Mouse (Mus musculus) retina, postnatal 7 days (tissue): ENCODE data around the gene Ube3c.
"Not testable (repeated sequence)": the region's sequence is repeated elsewhere in the genome, so short reads cannot be mapped to it uniquely, and the experiment has no call there.

Experiments
- DNase-seq: peaks from one replicate; pipeline ENCODE4 v3.0.0-alpha.2; 2012; ENCODE audit warnings: low read depth, low spot score

Ube3c gene

DNA sequence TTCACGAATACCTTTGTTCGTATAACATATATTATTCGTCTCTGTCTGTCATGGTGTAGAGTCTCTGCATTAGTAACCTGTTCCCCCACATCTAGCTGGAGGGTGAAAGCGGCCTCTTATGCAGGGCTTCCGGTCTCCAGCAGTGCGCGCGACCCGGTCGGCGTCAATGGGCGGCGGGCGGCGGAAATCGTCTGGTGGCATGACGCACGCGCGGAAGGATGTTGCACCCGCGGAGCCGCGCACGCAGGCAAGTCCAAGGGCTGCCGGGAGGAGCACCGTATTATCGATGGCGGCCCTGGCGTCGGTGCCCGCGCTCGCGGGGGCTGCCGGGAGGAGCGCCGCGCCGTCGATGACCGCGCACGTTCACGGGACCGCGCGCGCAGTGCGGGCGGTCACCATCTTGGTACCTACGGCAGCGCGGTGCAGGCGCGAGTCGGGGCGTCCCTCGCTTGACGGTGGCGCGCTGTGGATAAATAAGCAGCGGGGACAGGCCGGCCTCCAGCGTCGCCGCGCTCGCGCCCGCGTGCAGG is at the start of gene Ube3c:
TSS of gene Ube3c (plus strand) at position 395 of the 530 bp plus-strand sequence.
- peak; percentile 95 for DNase-seq

- DNase-seq: no peak
These were observed 8.9 kb upstream of the Ube3c start for GRCm38 (mm10) chr5:29560111-29560510.

- DNase-seq: no peak
These were observed 8.4 kb upstream of the Ube3c start for GRCm38 (mm10) chr5:29560667-29561066.

DNA sequence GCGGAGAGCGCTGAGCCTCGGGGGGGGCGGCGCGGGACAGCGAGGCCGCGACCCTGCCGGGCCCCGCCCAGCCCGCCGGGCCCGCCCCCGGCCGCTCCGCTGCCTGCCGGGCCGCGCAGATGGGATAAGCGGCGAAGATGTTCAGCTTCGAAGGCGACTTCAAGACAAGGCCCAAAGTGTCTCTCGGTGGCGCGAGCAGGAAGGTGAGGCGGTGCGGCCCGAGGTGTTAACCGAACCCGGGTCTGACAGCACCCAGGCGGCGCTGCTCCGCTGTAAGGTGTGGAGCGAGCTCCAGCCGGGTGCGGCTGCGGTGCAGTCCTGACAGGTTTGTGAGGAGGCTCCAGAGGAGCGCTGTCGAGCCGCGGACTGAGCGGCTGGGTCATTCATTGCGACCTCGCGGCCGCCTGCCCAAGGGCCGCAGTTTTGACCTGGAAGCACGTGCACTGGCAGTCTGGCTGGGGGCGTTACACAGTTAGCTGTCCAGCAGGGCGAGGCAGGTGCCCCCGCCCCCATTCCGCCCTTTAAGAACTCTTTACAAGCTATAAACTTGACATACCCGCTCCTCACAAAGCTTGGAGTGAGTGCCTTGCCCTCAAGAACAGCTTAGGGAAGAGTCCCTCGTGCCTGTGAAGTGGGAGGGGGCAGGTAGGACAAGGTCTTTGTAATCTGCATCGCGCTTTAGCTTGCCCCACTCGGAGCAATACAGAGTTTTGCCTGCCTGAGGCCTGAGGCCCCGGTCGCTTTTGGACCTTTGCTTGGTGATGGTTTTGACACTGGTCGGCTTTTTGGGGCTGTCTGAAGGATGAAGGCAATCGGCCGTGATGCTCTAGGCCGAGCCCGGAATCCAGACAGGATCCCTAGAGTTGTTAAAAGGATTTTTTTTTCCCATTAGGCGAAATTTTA is 587 bp downstream of the Ube3c start:
- peak; percentile 40 for DNase-seq

- not testable (repeated sequence) for DNase-seq
These were observed 5.2 kb downstream of the Ube3c start for GRCm38 (mm10) chr5:29574286-29574685.

DNA sequence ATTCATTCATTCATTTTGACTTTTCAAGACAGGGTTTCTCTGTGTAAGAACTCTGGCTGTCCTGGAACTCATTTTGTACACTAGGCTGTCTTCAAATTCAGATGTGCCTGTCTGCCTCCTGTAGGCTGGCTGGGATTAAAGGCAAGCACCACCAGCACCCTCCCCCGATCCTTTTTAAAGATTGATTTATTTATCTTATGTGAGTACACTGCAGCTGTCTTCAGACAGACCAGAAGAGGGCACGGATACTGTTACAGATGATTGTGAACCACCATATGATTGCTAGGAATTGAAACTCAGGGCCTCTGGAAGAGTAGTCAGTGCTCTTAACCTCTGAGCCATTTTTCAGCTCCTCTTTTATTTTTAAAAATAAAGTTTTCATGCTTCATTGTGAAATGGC is 6.0 kb downstream of the Ube3c start:
- DNase-seq: no peak

DNA sequence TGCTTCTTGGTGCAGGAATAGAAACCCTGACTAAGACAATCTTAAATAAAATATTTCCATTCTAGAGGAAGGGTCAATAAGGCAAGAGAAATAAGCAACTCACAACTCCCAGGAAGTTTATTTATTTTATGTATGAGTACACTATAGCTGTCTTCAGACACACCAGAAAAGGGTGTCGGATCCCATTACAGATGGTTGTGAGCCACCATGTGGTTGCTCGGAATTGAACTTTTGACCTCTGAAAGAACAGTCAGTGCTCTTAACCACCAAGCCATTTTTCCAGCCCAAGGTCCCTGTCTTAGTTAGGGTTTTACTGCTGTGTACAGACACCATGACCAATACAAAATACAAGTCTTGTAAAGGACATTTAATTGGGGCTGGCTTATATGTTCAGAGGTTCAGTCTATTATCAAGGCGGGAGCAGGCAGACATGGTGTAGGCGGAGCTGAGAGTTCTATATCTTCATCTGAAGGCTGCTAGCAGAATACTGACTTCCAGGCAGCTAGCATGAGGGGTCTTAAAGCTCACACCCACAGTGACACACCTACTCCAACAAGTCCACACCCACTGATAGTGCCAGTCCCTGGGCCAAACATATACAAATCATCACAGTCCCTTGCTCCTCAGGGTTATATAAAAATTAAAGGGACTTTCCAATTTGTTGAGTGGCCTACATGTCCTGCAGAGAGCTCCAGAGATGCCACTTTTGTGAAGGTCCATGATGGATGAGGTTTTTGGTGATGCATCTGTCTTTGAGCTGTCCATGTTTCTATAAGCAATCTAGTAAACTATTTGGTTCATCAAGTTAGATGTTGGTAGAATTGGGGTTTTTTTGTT is 9.0 kb downstream of the Ube3c start:
- DNase-seq: no peak

DNA sequence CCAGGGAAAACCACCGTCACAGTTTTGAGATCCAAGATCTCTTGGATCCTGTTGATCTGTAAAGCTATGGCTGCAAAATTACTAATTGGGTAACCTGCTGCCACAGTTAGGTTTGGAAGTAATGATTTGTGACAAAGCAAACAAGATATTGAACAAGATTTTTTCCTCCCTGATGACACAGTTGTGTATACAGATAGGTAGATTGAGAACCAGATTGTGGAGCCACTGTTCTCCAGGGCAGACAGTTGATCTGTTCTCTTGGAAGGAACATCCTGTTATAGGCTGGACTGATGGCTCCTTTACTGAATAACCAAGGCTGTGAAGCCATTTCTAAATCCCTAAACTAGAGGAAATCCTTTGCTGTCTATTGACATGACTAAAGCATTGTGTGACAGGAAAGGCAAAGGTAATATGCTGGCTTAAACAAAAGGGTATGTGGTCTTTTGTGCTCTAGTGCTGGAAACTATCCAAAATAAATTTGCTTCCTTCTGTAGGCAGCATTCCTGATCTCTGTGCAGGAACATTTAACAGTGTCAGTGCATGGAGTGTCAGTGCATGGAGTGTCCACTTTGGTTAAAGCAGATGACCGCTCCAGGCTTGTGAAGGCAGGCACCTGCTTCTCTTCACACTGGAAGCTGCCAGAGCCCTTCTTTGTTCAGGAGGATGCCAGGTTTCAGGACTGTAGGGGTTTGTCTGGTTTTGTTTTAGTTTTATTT is 15.0 kb downstream of the Ube3c start:
- DNase-seq: no peak

- not testable (repeated sequence) for DNase-seq
These were observed 23.1 kb downstream of the Ube3c start for GRCm38 (mm10) chr5:29592161-29592560.

GRCm38 (mm10) chr5:29606546-29606945 is 37.5 kb downstream of the Ube3c start:
- DNase-seq: no peak

DNA sequence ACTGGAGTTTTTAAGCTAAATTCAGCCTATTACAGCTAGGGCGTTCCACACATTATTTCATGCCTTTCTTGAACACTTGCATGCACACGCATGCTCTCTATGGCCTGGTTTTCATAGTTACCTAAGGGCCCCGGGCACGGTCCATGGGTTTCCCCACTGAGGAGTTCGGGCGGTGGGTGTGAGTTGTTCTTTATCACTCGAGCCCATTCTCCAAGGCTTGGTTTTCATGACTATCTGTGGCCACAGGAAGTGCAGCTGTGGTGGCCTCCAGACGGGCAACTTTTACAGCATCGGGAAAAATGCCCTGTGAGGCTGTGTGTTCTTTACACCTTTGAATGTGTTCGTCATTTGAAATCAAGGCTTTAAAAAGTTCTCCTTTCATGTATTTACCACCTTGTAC is 56.6 kb downstream of the Ube3c start:
- DNase-seq: no peak

DNA sequence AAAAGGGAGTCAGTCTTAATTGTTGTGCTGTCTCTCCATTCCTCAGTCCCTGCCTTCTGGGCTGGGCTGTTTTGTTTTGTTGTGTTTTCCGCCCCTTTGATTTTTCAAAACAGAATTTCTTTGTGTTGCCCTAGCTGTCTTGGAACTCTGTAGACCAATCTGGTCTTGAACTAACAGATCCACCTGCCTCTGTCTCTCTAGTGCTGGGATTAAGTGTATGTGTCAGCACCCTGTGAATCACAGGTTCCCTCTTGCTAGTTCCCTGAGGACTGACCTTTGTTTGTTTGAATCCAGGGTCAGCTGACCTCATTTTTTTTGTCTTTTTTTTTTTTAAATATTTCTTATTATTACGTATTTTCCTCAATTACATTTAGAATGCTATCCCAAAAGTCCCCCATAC is 60.9 kb downstream of the Ube3c start:
- no peak for DNase-seq

- no peak for DNase-seq
These were observed 62.7 kb downstream of the Ube3c start for GRCm38 (mm10) chr5:29631711-29632110.

DNA sequence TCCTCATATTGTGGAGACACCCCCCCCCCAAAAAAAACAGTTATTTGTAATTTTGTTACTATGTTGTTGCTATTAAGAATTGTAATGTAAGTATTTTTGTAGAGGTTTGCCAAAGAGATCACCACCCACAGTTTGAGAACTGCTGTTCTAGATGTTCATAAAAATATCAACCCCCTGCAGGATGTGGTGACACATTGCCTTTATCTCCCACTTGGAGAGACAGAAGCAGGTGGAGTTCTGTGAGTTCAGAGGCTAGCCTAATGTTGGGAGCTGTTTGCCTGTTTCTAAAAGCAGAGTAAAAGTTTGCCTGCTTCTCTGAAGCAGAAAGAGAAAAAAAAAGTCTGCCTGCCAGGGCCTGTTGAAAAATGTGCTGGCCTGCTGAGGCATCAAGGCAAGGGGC is 67.3 kb downstream of the Ube3c start:
- no peak for DNase-seq

GRCm38 (mm10) chr5:29636884-29637283 is 67.8 kb downstream of the Ube3c start:
- no peak for DNase-seq

DNA sequence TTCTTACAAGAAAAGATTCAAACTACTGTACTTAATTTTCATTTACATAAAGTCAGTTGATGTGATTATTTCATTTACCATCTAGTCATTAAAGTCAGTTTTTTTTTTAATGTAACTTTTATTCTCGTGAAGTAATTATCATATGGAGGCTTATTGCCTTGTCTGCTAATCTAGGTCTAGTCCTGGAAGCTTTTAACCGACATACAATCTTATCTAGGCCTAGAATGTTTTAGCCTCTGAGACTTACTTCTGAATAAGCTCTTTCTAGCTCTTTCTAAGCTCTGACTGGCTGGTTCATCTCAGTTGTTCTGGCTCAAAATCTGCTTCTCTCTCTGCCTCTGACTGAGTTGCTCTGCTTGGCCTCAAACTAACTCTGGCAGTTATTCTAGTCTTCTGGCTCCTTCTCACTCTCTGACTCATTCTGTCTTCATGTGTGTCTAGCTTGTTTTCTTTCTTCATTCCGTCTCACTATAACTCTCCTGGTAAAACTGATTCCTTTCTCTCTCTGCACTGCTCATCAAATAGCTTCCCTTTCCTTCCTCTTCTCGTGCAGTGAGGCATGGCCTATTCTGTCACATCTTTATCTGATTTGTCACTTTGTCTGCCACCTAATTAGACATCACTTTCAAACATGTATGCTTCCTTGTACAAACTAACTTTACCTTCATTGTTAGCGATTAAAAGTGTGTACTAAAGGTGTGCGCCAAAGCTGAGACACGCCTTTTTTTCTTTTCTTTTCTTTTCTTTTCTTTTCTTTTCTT is 72.3 kb downstream of the Ube3c start:
- DNase-seq: no peak

DNA sequence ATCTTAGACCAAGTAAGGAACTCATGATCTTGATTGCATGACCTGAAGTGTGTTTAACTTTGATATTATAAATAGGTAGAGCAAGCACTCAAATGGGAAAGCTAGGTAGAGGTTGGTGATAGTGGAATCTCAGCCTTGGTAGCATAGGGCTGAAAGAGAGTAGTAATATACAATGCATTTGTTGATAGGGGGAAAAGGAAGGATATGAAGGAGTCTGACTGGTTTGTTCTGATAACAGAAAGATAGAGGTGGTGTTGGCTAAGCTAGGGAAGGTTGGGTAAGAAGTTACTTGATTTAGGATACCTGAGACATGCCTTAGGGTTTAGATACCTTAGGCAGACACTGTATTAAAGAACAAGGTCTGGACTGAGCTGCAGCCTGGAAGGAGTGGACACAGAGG is 82.7 kb downstream of the Ube3c start:
- DNase-seq: no peak

- no peak for DNase-seq
These were observed 88.7 kb downstream of the Ube3c start for GRCm38 (mm10) chr5:29657590-29658339.

DNA sequence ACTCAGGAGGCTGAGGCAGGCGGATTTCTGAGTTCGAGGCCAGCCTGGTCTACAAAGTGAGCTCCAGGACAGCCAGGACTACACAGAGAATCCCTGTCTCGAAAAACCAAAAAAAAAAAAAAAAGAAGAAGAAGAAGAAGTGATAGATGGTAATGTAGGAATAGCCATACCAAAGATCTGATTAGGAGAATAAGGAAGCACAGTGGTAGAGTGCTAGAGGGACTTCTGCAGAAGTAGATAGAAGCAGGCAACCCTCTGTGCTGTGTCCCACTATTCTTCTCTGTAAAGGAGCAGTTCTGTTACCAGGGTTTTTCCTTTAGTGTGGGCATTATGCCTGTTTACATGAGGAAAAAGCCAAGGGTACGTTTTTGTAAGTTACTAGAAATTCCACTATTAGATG is 92.2 kb downstream of the Ube3c start:
- not testable (repeated sequence) for DNase-seq

- no peak for DNase-seq
These were observed 96.3 kb downstream of the Ube3c start for GRCm38 (mm10) chr5:29665391-29665790.
